Mouse (Mus musculus) heart, embryonic 13.5 days (tissue): ENCODE measurements at regions not wholly inside any gene's neighbourhood (a gene's known extent, or its start where the extent isn't known, plus 50 kb on each side); places are given as distances from the start of the nearest gene placed in this dataset.

ENCODE experiments used
- ATAC-seq: fragments of 200-750 bp; cut with Nextera tagmentation; 2 replicates; pipeline ENCODE4 v1.8.0; 2017; ENCODE audit warnings: moderate TSS enrichment; ENCODE audit not compliant: insufficient number of reproducible peaks, low FRiP score, low TSS enrichment; ENCODE audit errors: extremely low read depth
- H3K27ac ChIP-seq: fragments of 300-500 bp; sonication (generic); replicated peaks from 2 replicates; pipeline ENCODE4 v1.5.1; 2015; ENCODE audit warnings: moderate library complexity, mild to moderate bottlenecking, inconsistent platforms
- H3K27me3 ChIP-seq: fragments of 300-500 bp; sonication (generic); replicated peaks from 2 replicates; pipeline ENCODE4 v1.6.1; 2015; ENCODE audit warnings: mild to moderate bottlenecking, inconsistent platforms
- H3K36me3 ChIP-seq: fragments of 300-500 bp; sonication (generic); 2 replicates; pipeline ENCODE4 v1.6.1; 2015; ENCODE audit warnings: mild to moderate bottlenecking, inconsistent platforms
- H3K4me1 ChIP-seq: fragments of 300-500 bp; sonication (generic); 2 replicates; pipeline ENCODE4 v1.6.1; 2015; ENCODE audit warnings: inconsistent platforms
- H3K4me2 ChIP-seq: fragments of 300-500 bp; sonication (generic); 2 replicates; pipeline ENCODE4 v1.6.1; 2015; ENCODE audit warnings: inconsistent platforms, mild to moderate bottlenecking, moderate library complexity
- H3K4me3 ChIP-seq: fragments of 300-500 bp; sonication (generic); 2 replicates; pipeline ENCODE4 v1.5.1; 2015; ENCODE audit warnings: moderate library complexity, mild to moderate bottlenecking, inconsistent platforms
- H3K9ac ChIP-seq: fragments of 300-500 bp; sonication (generic); 2 replicates; pipeline ENCODE4 v1.6.1; 2015; ENCODE audit warnings: inconsistent platforms, mild to moderate bottlenecking, moderate library complexity
- H3K9me3 ChIP-seq: fragments of 300-500 bp; sonication (generic); 2 replicates; pipeline ENCODE4 v1.6.1; 2016; ENCODE audit warnings: inconsistent platforms
- WGBS: fragments of 180-500 bp; shearing (Covaris S2); methylation state at CpG from one replicate; pipeline ENCODE4 v1.1.7; 2015; ENCODE audit warnings: mixed read lengths; 5-methylcytosine and 5-hydroxymethylcytosine counted together

DNA sequence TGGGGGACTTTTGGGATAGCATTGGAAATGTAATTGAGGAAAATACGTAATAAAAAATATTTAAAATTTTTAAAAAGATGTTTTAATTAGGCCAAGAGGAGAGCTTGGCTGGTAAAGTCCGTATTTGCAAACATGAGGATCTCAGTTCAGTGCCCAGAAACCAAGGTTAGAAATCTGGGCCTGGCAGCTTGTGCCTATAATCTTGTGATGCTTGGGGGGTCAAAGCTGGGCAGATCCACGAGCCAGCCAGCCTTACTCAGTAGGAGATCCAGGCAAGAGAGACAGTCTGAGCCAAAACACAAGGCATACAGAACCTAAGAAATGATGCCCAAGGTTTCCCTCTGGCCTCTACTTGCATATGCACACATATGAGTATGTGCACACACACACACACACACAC, 54.1 kb upstream of the Cxadr start:
- Histone ChIP-seq H3K4me3 (no peak overlapping the region), H3K4me2 (no peak overlapping the region), H3K9ac (no peak overlapping the region), H3K4me1 (peaks cover 22% of the 10 kb centered on the region), H3K9me3 (no peaks in the 10 kb centered on the region), H3K27me3 (no peaks in the 10 kb centered on the region), H3K36me3 (no peaks in the 10 kb centered on the region), H3K27ac (no peak overlapping the region)
- 76% methylated on average over 3 of the region's 3 CpGs for WGBS
- no peak for ATAC-seq

DNA sequence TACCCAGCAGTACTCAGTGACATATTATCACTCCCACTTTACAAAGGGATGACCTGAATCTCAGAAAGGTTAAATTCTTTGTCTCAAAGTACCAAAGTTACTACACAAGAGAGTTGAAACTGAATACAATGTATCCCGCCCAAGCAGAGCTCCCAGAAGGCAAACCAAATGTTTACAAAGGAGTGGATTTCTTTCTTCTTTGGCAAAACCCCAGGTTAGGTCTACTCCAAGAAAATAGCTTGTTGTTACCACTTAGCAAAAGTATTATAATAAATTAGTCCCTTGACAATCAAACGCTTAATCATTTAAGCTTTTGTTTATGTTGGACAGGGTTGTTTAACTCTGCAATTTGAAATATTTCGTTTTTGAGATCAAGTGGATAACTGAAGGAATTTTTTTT, 58.6 kb upstream of the Cxadr start:
- no peak for ATAC-seq
- H3K9me3 ChIP-seq = no peaks in the 10 kb centered on the region
- H3K4me3 ChIP-seq = no peak overlapping the region
- H3K9ac ChIP-seq = no peak overlapping the region
- H3K4me2 ChIP-seq = no peak overlapping the region
- H3K27ac ChIP-seq = no peak overlapping the region
- H3K36me3 ChIP-seq = no peaks in the 10 kb centered on the region
- WGBS = 67% methylated on average over 3 of the region's 3 CpGs
- peaks cover 9% of the 10 kb centered on the region for H3K4me1 ChIP-seq
- H3K27me3 ChIP-seq = no peaks in the 10 kb centered on the region

DNA sequence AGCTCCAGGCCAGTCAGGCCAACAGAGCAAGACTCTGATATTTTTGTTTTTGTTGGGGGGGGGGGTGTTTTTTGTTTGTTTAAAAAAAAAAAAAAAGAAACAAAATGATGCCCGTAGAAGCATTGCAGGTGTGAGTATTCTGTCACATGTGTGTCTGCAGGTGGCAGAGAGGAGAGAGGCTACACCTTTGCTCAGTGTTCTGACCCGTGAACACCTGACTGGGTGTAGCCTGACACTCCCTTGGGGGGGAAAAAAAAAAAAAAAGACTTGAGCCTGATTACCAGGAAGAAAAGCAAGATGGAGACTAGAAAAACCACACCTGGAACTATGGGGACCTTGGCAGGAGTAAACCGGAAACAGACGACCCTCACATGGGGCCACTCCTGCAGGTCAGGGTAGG, 61.1 kb upstream of the Cxadr start:
- Histone ChIP-seq H3K4me3 (no peak overlapping the region), H3K27me3 (no peaks in the 10 kb centered on the region; the same call in 1 of the 2 replicates), H3K4me2 (no peak overlapping the region), H3K4me1 (peaks cover 13% of the 10 kb centered on the region), H3K36me3 (no peaks in the 10 kb centered on the region), H3K9ac (no peak overlapping the region), H3K27ac (no peak overlapping the region), H3K9me3 (no peaks in the 10 kb centered on the region)
- WGBS = 72% methylated on average over 4 of the region's 4 CpGs
- no peak for ATAC-seq

DNA sequence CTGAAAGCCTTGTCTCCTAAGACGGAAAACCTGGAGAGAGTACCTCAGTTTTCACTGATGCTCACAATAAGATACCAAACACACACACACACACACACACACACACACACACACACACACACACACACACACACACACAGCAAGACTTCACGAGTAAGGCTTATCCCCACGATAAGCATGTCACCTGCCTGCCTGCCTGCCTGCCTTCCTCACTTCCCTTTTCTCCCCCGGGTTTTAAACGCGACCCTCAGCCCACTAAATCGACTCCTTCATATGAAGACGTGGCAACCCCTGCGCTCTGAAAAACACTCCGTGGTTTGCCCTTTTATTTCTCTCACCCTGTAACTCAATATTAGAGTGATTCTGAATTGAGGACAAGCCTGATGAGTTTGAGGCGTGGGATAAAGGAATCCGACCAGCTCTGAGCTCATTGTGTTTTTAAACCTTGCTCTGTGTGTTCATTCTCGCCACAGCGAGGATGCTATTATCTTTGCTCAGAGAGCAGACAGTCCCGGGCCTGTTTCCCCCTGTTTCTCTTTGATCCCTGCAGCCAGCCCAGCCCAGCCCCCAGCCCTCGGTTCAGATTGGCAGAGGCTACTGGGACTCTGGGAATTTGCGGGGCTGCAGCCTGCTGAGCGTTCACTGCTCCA, 63.1 kb upstream of the Cxadr start:
- peak overlapping the region; percentile 74 for H3K4me2 ChIP-seq
- peak overlapping the region; percentile 53; the same call in 1 of the 2 replicates for H3K27ac ChIP-seq
- H3K4me1 ChIP-seq = peaks cover 13% of the 10 kb centered on the region
- H3K9me3 ChIP-seq = no peaks in the 10 kb centered on the region
- H3K9ac ChIP-seq = peak overlapping the region; percentile 80
- no peak for ATAC-seq
- no peaks in the 10 kb centered on the region; the same call in 1 of the 2 replicates for H3K27me3 ChIP-seq
- no peaks in the 10 kb centered on the region for H3K36me3 ChIP-seq
- H3K4me3 ChIP-seq = peak overlapping the region; percentile 59
- 1% methylated on average over 18 of the region's 18 CpGs for WGBS

DNA sequence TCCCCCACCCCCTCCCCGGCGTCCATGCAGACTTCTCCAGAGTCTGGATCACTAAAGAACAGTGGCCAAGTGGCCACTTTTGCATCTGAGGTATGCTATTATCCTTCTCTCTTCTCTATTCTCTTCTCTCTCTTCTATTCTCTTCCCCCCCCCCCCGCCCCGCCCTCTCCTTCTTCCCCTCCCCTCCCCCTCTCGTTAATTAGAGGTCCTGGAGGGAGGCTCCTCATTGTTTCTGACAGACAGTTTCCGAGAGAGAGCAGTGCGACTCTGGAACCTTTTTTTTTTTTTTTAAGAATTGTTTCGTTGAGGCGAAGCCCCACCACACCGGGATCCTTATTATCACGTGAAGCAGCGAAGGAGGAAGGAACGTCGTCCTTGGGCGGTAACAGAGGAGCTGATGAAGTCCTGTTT, 63.6 kb upstream of the Cxadr start:
- WGBS = 0% methylated on average over 13 of the region's 15 CpGs

DNA sequence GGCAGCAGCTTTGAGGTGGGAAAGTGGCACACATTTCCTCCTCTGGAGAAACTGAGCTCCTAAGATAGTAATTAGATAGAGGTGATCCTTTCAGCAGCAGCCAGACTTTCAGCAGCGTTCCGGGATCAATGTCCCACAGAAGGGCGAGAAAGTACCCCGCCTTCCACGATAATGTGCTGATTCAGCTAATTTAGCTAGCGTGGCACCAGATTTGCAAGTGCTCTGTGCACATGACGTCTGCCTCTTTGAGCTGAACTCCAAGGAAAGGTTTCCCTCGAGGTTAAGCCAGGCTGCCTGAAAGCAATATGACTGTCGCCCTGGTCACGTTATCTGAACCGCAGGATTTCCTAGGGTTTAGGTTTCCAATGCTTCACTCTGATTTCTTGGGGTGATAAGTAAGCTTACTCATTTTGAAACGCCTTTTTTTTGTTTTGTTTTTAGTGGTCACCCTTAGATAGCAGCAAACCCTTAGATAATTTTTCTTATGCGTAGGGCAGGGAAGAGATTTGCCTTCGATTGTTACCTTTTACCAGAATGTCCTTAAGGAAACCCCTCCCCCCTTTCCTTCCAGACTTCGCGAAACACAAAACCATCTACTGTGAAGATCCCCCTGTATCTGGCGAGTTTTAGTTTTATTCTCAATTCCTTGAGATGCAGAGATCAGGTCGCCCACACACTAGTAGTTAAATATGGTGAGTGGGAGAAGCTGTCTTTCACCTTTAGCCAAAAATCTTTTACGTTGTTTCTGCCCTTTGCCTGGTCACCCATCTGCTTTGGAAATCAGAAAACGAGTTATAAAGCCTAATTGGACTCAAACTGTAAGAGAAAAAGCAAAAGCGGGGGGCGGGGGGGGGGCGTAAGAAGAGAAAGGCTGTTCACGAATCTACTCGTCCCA, 64.3 kb upstream of the Cxadr start:
- Histone ChIP-seq H3K9me3 (no peaks in the 10 kb centered on the region), H3K4me3 (peak overlapping the region; percentile 59), H3K27ac (no peak overlapping the region), H3K36me3 (no peaks in the 10 kb centered on the region), H3K9ac (peak overlapping the region; percentile 80), H3K4me2 (peak overlapping the region; percentile 74), H3K4me1 (peaks cover 13% of the 10 kb centered on the region), H3K27me3 (no peaks in the 10 kb centered on the region; the same call in 1 of the 2 replicates)
- ATAC-seq = no peak
- WGBS = 2% methylated on average over 25 of the region's 25 CpGs

More for the DNA sequence above, 63.6 kb upstream of the Cxadr start:
- Histone ChIP-seq H3K27ac (no peak overlapping the region), H3K4me3 (peak overlapping the region; percentile 59), H3K9me3 (no peaks in the 10 kb centered on the region), H3K36me3 (no peaks in the 10 kb centered on the region), H3K4me1 (peaks cover 13% of the 10 kb centered on the region), H3K27me3 (no peaks in the 10 kb centered on the region; the same call in 1 of the 2 replicates), H3K4me2 (peak overlapping the region; percentile 74), H3K9ac (peak overlapping the region; percentile 80)
- no peak for ATAC-seq

DNA sequence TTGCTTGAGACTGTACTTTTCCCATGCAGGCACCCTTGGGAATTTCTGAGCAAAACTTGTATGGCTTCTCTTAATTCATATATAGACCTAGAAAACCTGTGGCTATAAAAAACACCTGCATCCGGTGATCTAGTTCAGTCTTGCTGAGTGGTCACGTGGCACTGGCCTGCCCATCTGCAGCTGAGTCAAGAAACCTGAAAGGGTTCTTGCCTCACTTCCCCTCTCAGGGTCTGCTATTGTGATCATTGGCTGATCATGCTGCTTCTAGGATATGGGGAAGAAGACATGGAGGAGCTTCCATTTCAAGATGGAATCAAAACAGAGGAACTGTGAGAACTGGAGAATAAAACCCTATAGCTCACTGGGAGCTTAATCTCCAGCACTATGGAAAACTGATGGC, 69.1 kb upstream of the Cxadr start:
- Histone ChIP-seq H3K27ac (no peak overlapping the region), H3K4me2 (no peak overlapping the region), H3K9ac (no peak overlapping the region), H3K4me3 (no peak overlapping the region), H3K4me1 (peaks cover 5% of the 10 kb centered on the region; the same call in 1 of the 2 replicates), H3K9me3 (peaks cover 5% of the 10 kb centered on the region; the same call in 1 of the 2 replicates), H3K36me3 (no peaks in the 10 kb centered on the region), H3K27me3 (no peaks in the 10 kb centered on the region; the same call in 1 of the 2 replicates)
- no peak for ATAC-seq
- WGBS = 83% methylated on average over 2 of the region's 2 CpGs

DNA sequence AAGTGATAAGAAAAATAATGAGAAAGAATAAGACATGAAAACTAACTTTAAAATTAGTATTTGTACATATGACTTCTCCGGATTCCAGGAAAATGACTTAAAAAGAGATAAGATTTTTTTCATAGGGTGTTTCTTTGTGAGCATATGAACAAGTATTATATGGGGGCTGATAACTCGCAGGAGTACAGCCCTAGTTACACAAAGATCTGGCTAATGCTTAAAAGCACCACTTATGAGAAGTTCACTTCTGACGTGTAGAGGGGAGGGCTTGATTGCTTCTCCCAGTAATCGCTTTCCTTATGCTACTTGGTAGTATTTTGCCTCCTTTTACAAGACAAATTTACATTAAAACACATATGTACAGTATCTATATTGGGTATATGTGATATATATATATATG, 72.3 kb upstream of the Cxadr start:
- Histone ChIP-seq H3K27ac (no peak overlapping the region), H3K9me3 (peaks cover 5% of the 10 kb centered on the region; the same call in 1 of the 2 replicates), H3K27me3 (no peaks in the 10 kb centered on the region), H3K4me1 (no peaks in the 10 kb centered on the region), H3K36me3 (no peaks in the 10 kb centered on the region), H3K4me3 (no peak overlapping the region), H3K9ac (no peak overlapping the region), H3K4me2 (no peak overlapping the region)
- ATAC-seq = no peak
- WGBS = 73% methylated on average over 4 of the region's 4 CpGs

DNA sequence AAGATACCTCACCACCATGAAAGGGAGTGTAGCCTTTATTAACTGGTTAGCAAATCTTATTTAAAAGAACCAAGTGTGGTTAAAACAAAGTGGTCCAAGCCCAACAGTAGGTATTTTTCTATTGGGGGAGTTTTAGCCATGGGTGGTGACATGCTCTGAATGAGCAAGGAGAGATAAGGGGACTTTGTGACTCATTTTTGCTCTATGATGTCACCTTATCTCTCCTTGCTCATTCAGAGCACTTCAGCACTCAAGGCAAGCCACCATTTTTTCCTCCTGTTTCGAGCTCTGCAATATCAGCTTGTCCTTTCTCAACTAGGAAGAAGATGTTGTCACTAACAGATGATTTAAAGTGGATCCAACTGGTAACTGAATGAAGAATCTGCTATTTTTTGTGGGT, 78.9 kb upstream of the Cxadr start:
- Histone ChIP-seq H3K4me1 (peaks cover 18% of the 10 kb centered on the region), H3K27ac (no peak overlapping the region), H3K27me3 (no peaks in the 10 kb centered on the region), H3K4me2 (no peak overlapping the region), H3K9me3 (no peaks in the 10 kb centered on the region), H3K9ac (no peak overlapping the region), H3K4me3 (no peak overlapping the region), H3K36me3 (no peaks in the 10 kb centered on the region)
- no peak for ATAC-seq
- WGBS = 10% methylated on average over 1 of the region's 1 CpGs

DNA sequence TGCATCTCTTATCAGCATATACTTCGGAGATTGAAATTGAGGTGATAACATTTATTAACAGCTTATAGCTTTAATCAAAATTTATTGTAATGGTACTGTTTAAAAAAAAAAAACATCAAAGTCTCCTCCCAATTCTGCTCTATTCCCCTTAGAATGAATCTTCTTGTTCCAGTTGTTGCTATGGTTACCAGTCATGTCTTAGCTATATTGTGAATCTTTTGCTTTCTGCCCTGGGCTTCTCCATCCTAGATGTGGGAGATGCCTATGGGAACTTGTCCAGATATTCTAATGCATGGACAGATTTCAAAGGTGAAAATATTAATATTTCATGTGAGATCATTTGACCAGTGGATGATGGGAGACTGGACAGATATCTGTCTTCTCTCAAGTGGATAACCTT, 79.5 kb upstream of the Cxadr start:
- Histone ChIP-seq H3K4me3 (no peak overlapping the region), H3K9me3 (no peaks in the 10 kb centered on the region), H3K36me3 (no peaks in the 10 kb centered on the region), H3K27ac (no peak overlapping the region), H3K4me1 (peaks cover 21% of the 10 kb centered on the region), H3K9ac (no peak overlapping the region), H3K27me3 (no peaks in the 10 kb centered on the region), H3K4me2 (no peak overlapping the region)
- no peak for ATAC-seq
- WGBS = 67% methylated on average over 1 of the region's 1 CpGs

DNA sequence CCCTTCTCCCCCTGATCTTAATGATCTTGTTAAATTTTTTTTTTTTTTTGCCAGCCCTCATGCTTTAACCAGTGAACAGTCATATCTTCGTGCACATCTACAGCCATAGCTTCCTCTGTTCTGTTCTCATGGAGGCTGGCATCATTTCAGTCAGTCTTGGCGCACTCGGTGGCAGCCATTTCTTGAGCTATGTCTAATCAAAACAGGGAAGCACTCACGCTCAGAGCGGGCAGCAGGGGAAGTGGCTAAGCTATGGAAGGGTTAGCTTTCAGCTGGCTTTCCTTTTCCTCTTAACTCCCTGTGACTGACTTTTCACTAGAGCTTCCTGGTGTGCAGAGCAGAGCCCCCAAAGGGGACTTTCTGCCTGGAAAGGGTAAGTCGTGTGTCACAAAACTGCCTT, 83.7 kb upstream of the Cxadr start:
- ATAC-seq = no peak
- H3K4me1 ChIP-seq = peaks cover 28% of the 10 kb centered on the region
- WGBS = 46% methylated on average over 6 of the region's 6 CpGs
- H3K4me3 ChIP-seq = no peak overlapping the region
- H3K27me3 ChIP-seq = no peaks in the 10 kb centered on the region
- peak overlapping the region; percentile 33; the same call in 1 of the 2 replicates for H3K9ac ChIP-seq
- H3K9me3 ChIP-seq = no peaks in the 10 kb centered on the region
- H3K36me3 ChIP-seq = no peaks in the 10 kb centered on the region
- peak overlapping the region; percentile 53 for H3K27ac ChIP-seq
- peak overlapping the region; percentile 47; the same call in 1 of the 2 replicates for H3K4me2 ChIP-seq
